Mouse (Mus musculus) heart, postnatal 36 days (tissue): ENCODE results near the gene Rac2. TPM values are rescaled to one million over a fixed set of nuclear protein-coding genes. Genes with fewer than 3 reads are reported as not detected.

Experiments used
- DNase-seq, 2 experiments: peaks; one replicate each; pipeline ENCODE4 v3.0.0; 2021 to 2022
- intact Hi-C: fragments of 180-260 bp; cut with DNase I; formaldehyde crosslinking; loops from one replicate; pipeline ENCODE4 v1.15.1; 2025
- total RNA-seq, 2 experiments: library from RNA; stranded (reverse); gene quantifications; 2 replicates each; pipeline ENCODE4 v1.2.3; 2021

Gene Rac2
- total RNA-seq, 2 experiments from 2014 or later: 2.7 to 7.4 TPM

DNA sequence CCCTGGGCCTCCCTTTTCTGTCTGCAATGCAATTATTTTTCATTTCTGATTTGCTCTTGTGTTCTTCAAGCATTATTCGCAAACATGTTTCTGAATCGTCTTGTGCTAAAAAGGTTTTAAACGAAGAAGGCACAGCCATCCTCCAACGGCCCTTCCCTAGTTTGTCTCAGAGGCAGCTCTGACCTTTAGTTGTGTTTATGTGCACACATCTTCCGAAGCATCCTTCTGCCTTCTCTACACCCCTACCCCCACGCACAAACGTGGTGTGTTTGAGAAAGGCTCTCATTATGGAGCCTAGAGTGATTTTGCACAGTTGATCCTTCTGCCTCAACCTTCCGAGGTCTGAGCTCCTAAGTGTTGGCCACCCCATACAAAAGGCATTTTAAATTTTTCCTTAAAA, 23.9 kb downstream of the Rac2 start:
- intact Hi-C loops: no loop called here
- no peak for DNase-seq

DNA sequence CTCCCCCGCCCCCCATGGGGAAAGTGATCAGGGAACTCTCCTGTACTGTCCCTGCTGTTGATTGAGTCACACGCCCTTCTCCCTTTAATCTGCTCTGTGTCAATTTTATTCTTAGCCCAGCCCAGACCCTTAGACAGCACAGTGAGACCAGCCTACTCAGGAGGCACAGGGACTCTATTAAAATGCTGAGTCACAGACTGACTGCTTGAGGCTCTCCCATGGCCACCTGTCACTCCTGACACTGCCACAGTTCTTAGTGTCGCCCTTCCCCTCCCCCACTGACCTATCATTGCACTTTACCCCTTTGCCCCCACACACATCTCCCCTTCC, 24.3 kb downstream of the Rac2 start:
- DNase-seq: no peak
- intact Hi-C loops: no loop called here

DNA sequence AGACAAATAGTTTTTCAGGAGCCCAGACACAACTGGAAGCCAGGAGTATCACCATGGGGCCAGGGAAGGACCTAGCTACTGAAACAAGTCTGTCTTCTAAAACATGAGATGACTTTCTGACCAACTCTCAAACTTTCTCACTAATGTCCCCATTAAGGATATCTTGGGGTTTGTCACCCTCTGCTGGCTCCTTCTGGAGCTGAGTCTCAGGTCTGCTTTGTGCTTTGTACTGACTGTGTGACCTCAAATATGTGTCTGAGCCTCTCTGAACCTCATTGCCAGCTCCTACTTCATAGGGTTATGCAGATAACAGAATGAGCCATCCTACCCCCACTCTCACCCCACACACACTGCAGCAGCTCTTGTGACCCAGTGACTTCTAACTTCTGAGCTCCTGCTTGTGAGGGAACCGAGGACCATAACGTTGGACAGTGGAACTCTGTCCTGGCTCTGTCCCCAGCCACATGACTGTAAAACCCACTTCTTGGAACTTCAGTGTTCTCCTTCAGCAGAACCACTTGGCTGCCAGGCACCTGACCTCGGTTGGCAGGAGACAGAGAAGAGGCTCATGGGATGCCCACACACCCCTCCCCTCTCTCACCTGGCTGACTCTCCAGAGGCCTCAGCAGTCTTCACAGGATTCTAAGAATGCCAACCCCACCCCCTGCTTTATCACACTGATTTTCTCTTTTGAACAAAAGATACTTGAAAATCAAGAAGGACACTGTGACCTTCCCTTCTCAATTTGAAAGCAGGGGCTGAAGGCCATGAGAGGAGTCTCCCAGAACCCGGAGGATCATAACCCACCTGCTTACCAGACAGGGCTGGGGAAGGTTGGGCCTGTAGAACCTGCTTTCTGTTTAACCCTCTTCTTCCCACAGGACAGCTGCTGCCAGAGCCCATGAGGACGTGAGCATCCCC, 24.9 kb downstream of the Rac2 start:
- intact Hi-C loops: no loop called here
- peak; percentile 21 to 42 for DNase-seq

DNA sequence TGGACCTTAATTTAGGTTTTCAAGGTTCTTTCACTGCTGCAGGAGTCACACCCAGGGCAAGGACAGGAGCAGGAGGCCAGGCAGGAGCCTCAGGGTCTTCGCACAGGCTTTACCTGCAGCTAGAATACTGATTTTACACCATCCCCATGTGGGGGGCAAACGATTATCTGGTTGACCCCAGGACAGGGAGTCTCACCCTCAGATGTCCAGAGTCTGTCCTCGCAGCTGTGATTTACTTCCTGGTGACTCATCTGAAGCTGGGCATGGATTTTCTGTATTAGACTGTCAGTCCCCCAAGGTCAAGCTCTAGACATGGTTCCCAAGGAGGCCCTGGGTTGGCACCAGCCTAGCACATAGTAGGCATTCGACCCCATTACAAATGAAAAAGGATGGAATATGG, 26.5 kb downstream of the Rac2 start:
- DNase-seq: no peak
- intact Hi-C loops: no loop called here

DNA sequence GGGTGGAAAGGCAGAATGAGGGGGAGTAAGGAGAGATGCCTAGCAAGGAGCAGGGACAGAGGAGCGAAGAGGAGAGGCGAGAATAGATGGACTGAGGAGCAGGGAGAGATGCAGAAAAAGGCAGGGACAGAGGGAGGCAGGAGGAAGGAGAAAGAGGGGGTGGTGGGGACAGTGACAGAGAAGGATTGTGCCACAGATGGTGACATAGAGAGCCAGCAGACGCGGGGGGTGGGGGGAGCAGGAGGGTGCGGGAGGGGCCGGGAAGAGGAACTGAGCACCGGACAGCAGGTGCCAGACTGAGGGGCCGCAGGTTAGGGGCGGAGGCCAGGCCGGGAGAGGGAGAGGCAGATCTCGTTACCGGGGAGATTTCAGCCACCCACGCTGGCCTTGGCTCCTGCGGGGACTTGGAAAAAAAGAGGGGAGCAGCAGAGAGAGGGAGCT, 28.0 kb downstream of the Rac2 start, which contains the start of gene Sstr3:
Sstr3 (minus strand) TSS at position 125 of the 441 bp plus-strand sequence.
- no peak for DNase-seq
- intact Hi-C loops: no loop called here

DNA sequence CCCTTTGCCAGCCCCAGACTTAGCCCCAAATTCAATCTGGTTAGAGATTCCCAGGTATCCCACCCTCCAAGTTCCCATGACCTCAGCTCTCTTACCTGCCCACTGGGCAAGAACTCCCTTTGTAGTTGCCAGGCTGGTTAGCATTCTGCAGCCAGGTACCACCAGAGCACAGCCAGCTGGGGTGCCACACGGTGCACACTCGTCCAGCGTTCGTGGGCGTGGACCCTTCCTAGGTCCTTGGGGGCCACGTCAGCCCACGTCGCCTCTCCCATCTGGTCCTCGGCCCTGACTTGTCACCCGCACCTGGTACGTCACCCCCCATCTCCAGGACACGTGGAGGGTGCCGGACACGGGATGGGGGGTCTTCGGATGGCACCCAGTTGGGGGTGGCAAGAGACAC, 28.5 kb downstream of the Rac2 start:
- no peak for DNase-seq
- intact Hi-C loops: no loop called here

DNA sequence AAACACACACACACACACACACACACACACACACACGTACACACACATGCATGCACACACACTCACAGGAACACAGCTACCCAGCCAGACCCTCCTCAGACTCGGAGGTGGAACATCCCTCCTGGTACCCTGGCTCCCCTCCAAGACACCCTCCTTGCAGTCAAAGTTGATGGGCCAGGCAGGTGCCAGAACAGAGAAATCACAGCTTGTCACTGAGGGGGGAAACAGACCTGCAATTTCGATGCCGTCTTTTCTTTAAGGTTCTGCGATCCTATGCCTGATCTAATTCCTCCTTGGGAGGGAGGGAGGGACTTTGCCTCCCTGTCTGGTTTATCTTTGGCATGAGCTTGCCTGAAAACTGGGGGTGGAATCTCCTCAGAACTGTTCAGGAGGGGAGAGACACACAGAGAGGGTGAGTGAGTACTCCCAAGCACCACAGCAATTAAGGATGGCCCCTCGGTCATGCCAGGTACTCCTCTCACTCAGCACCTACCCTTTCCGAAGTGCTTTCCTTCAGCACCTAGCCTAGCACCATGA, 29.7 kb downstream of the Rac2 start:
- DNase-seq: no peak
- intact Hi-C loops: no loop called here

DNA sequence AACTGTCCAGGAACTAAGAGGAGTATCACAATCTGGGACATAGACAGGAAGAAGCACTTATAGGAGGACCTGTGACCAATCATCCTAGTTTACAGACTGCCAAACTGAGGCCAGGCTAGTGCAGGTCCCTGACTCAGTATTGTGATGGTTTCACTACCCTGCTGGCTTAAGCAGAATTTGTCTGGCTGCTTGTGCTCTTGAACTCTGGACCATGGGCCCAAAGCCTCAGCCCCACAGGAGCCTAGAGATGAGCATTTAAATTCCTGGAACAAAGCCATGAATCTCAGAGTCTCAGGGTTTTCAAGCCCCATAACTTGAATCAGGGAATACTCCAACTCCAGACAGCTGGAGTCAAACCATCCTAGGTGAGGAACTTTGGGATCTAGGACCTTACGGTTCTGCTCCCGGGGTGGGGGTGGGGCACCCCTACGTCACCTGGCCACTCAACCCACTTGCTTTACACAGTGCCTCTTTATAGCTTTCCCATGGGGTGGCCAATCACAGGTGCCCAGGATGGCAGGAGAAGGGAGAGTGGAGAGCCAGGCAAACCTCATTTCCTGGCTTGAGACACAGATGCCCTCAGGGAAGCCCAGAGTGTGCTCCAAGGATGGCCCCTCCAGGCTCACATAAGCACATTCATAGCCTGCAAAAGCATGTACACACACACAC, 30.4 kb downstream of the Rac2 start:
- intact Hi-C loops: no loop called here
- DNase-seq: no peak

DNA sequence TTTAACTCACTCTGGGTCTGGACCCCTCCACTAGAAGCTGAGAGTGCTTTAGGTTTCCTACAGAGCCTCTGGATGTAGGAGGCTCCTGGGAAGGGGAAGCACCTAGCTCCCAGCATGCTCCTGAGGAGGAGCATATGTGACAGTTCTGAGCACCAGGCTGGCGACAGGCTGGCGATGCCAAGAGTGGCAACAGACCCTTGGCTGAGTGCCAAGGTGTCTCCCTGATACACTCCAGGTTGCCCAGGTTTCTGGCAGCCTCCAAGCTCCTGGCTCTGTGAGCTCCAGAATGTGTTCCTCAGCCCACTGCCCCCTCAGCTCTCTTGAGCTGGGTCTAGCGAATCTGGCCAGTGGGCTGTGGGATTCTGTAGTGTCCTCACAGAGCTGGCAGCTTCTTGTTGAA, 31.0 kb downstream of the Rac2 start:
- DNase-seq: peak; percentile 35 to 44
- intact Hi-C loops: no loop called here

DNA sequence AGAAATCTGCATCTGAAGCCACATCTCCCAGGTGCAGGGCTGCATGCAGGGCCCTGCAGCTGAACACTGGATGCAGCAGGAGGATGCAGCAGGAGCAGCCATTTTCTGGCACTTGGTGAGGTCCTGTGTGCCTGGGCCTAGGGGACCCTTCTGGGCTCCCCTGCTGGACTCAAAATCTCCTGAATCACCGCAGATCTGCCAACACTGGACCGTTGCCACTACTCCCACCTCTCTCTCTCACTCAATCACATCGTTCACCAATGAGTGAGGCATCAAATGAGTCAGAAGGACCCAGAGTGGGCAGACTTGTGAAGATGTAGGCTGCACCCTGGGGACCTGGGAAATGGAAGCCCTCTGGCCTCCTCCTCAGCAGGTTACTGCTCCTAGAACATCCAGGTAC, 31.5 kb downstream of the Rac2 start:
- intact Hi-C loops: no loop called here

DNA sequence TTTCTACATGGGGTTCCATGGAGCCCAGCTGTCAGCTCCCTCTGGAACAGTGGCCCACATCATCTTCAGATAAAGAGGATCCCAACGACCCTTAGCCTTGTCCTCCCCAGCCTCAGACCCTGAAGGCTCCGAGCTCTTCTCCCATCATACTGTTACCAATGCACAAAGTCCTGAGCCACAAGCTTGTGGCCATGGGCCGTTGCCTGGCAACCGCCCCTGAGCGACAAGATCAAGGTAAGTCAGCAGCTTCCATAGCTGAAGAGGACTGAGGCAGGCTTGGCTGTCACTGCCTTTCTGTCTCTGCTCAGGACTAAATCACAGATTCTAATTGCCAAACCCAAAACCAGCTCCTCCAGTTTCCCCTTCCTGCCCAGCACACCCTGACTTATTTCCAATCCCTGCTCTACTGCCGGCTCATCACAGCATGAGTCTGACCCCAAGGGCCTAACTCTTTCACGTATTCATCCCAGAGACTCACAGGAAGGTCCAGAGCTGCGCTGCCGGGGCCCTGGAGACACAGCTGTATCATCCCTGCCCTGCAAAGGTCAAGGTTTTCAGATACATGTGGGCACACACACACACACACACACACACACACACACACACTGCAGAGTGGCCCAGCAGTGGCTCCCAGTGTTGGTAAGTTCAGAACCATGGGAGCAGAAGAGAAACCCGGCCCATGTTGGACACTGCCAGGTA, 36.7 kb downstream of the Rac2 start:
- DNase-seq: no peak
- intact Hi-C loops: loop anchor here (10.0 kb wide), 1 partner anchor 281 kb away; no protein-coding TSS in a partner anchor

More for the DNA sequence above, 31.5 kb downstream of the Rac2 start:
- no peak for DNase-seq

DNA sequence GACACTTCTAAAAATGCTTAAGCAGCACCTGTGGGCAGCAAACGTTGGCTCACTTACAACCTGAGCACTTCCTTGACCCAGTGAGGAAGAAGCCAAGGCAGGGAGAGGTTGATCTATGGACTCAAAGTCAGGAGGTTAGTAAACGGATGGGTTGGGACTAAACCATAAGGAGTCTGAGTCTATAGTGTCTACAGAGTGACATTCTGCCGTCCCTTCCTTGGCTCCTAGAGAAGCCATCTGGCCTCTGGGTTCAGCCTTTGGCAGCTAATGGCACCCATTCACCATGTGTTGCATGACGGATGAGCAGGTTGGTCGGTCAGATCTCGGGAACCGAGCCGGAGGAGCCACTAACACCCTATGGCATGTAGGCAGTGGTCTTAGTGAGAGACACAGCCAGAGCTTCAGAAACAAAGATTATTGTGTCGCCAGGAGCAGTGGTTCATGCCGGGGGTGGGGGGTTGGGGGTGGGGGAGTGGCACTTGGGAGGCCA, 39.2 kb downstream of the Rac2 start:
- intact Hi-C loops: loop anchor here (2.0 to 10.0 kb wide), 2 partner anchors 47 to 279 kb away; no protein-coding TSS in a partner anchor
- DNase-seq: no peak

DNA sequence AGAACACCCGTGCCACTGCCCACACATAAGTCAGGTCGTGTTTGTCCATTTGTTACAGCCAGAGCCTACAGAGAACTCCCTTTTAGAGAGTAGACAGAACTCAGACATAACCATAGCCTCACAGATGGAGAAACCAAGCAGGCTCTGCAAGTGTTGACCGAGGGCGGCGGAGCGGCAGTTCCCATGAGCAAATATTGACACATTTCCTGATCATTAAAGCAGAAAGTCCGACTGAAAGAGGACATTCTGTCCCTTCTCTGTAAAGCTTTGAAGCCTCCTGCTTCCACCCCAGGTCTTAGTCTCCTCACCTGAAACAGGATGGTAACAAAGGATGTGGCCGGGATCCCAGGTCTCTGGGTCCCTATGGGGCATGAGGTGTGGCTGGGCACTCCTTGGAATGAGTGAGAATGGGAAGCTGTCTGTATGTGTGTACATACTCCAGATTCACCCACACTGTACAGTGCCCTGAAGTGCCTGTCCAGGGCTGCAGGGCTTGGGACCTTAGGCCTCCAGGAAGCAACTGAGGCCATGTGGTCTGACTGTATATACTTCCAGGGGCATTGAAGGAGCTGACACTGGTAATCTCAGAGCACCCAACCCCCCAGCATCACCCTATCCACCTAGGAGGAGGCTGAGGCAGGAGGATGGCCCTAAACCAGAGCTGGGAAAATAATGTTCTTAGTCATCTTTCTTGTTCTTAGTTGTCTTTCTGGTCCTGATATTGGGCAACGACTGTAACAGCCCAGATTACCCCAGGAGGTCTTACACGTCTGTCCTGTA, 39.8 kb downstream of the Rac2 start:
- intact Hi-C loops: loop anchor here (1.0 to 10.0 kb wide), 4 partner anchors 18 to 278 kb away; no protein-coding TSS in a partner anchor
- DNase-seq: no peak

DNA sequence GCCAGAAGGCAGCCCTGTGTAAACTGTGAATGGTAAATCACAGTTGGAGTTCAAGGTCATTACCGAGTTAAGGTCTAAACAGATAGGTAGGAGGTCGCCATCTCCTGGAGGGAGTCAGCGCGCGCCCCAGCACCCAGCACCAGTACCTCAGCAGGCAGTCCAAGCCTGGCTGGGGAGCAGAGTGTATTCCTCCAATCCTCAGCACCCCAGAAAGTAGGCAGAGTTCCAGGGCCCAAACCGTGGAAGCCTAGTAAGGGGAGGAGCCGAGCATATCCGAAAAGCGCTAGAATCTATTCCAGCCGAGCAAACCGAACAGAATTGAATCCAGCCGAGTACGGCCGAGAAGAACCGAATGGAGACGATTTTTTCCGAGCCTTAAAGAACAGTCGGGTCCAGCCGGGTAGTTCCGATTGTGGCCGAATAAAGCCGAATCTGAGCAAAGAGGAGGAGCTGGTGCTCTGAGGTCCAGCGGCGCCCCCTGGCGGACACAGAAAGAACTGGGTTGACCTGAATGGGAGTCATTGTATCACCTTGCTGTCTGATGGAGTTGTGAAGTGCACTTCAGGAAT, 40.6 kb downstream of the Rac2 start:
- DNase-seq: peak; percentile 98 to 99
- intact Hi-C loops: loop anchor here (1.0 to 10.0 kb wide), 4 partner anchors 18 to 277 kb away; no protein-coding TSS in a partner anchor

DNA sequence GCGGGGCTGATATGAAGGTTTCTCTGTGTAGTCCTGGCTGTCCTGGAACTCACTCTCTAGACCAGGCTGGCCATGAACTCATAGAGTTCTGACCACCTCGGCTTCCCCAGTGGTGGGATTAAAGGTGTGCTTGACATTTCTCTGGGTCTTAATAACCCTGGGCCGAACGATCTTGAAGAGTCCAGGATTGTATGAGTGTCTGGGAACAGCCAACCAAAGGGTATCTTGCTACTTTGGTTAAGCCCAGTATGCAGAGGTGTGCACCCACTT, 41.2 kb downstream of the Rac2 start:
- intact Hi-C loops: loop anchor here (10.0 kb wide), 1 partner anchor 277 kb away; no protein-coding TSS in a partner anchor
- peak in 1 of 2 experiments; percentile 32 for DNase-seq

DNA sequence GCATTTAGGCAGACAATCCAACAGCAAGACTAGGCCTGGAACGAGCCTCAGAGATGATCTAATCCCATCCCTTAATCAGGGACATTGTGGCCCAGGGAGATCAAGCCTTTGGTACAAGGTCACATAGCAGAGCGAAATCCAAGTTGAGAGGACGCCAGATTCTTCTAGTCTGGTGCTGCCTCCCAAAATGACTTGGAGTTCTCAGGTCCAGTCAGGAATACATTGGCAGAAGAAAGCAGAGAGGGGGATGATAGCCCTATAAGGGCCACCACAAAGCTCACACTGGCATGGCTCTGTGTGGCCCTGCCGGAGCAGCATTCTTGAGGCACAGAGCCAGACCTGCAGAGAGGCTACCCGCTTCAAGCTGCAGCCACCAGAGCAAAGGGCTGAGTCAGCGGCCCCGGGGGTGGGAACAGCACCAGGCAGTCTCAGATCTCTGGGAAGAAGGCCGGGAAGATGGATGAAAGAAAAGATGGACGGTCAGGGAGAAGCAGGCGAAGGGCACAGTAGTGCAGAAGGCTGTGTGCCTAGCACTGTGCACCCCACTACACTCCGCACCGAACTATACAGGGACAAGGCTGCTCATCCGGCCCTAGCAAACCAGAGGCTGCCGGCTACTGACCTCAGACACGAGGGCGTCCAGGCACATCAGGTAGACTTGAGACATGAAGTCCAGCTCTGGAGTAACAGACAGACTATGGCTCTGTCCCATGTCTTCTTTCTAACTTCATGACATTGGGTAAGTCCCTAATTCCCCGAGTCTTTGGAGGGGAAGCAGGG, 41.7 kb downstream of the Rac2 start, which contains the start of gene C1qtnf6:
C1qtnf6 (minus strand) TSS at position 746 of the 780 bp plus-strand sequence.
- intact Hi-C loops: loop anchor here (10.0 kb wide), 1 partner anchor 276 kb away; no protein-coding TSS in a partner anchor
- DNase-seq: peak; percentile 68 to 78

DNA sequence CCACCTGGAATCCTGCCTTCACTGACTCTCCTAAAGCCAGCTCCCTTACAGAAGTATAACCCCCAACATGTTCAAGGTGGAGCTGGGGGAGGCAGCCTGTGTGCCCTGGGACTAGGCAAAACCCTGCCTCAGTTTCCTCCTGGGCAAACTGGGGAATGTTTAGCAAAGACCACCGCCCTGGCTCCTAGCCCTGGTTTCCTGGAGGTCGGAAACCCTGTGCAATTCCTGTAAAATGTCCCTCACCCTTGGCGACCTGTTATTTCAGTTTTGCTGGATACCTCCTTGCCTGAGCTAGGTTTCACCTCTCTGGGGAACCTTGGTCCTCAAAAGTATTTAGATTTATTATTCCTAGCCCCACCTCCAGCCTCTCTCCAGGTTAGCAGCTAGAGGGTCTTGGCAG, 42.4 kb downstream of the Rac2 start:
- intact Hi-C loops: loop anchor here (10.0 kb wide), 1 partner anchor 275 kb away; no protein-coding TSS in a partner anchor
- no peak for DNase-seq

DNA sequence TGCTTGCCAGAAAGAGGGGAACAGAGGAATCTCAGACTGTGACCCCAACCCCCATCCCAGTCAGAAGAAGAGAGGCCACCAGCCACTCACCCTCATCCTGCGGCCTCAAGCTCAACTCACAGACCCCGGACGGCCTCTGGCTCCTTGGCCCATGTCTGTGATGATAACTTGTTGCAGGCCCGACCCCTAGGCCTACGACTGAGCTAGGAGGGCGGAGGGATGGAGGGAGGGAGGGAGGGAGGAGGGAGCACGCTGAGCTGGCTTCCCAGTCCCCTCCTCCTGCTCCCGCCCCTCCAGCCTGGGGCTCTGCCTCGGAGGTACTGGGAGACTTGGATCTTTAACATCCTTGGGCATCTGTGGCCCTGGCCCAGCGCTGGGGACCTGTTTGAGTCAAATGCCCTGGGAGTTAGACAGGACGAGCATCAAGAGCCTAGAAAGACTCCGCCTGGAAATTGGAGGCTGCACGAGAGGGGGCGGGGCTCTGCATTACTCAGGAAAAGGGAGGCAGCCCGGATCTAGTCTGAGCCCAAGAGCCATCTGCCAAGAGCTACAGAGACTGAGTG, 43.1 kb downstream of the Rac2 start:
- intact Hi-C loops: loop anchor here (1.0 to 5.0 kb wide), 2 partner anchors 9 to 357 kb away; partner anchors contain the start of gene Ift27
- DNase-seq: peak; percentile 73 to 85
